Mouse (Mus musculus): ENCODE data around the gene Gstt4. TPM values are rescaled to one million over a fixed set of nuclear protein-coding genes. Genes with fewer than 3 reads are reported as not detected.

Gstt4 gene
- polyA plus RNA-seq, 1 experiment from 2014 or later = not detected

DNA sequence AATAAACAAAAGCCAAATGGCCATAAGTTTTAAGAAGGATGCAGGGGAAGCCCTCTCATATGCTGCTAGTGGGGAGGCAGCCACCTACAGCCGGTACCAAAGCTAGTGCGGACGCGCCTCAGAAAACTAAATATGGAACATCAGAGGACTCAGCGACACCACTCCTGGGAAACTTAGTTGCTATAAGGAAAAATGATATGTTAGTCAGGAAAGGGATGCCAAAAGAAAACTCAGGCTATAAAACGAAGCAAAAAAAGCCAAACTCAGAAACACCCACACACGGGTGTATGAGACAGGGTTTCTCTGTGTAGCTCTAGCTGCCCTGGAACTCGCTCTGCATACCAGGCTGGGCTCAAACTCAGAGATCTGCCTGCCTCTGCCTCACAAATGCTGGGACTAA, 34.1 kb downstream of the Gstt4 start:
- no peak overlapping the region for H3K27ac ChIP-seq (ENCODE audit: low read length)
- no peak overlapping the region for H3K4me3 ChIP-seq (ENCODE audit: low read length)
- 88% methylated on average over 8 of the region's 8 CpGs for WGBS
- no peak overlapping the region for H3K4me2 ChIP-seq (ENCODE audit: low read depth, low read length)
- no peak overlapping the region for H3K9ac ChIP-seq (ENCODE audit: low read length)
- H3K4me1 ChIP-seq (ENCODE audit: control insufficient read depth, insufficient read depth, low read length) = no peaks in the 10 kb centered on the region
- ATAC-seq (replicated peaks; ENCODE audit: extremely low read depth, insufficient read depth, low FRiP score) = no peak
- no peaks in the 10 kb centered on the region for H3K9me3 ChIP-seq (replicated peaks; ENCODE audit: control insufficient read depth, low read length)
- H3K36me3 ChIP-seq (ENCODE audit: control insufficient read depth, insufficient read depth) = no peaks in the 10 kb centered on the region
- H3K27me3 ChIP-seq (ENCODE audit: control insufficient read depth, insufficient read depth, low read length) = no peaks in the 10 kb centered on the region; the same call in 1 of the 2 replicates

DNA sequence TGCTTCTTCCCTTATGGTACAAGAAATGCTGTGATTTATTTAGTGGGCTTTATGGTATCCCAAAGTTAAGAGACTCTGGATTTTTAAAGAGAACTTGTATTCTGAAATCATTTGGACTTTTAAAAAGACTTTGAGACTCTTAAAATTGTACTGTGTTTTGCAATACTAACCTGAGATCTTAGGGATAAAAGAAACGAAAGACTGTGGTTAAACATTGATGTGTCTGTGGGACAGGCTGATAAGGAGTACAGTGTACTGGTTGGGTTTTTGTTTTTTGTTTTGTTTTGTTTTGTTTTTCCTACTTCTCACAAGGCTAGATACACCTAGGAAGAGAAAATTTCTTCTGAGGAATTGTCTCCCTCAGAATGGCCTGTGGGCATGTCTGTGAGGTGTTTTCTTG, 36.9 kb downstream of the Gstt4 start:
- H3K4me3 ChIP-seq (ENCODE audit: low read length) = no peak overlapping the region
- no peaks in the 10 kb centered on the region for H3K36me3 ChIP-seq (ENCODE audit: control insufficient read depth, insufficient read depth)
- peaks cover 6% of the 10 kb centered on the region for H3K4me1 ChIP-seq (ENCODE audit: control insufficient read depth, insufficient read depth, low read length)
- H3K9me3 ChIP-seq (replicated peaks; ENCODE audit: control insufficient read depth, low read length) = no peaks in the 10 kb centered on the region
- no peak overlapping the region for H3K27ac ChIP-seq (ENCODE audit: low read length)
- no peaks in the 10 kb centered on the region; the same call in 1 of the 2 replicates for H3K27me3 ChIP-seq (ENCODE audit: control insufficient read depth, insufficient read depth, low read length)
- 57% methylated on average over 1 of the region's 1 CpGs for WGBS
- H3K4me2 ChIP-seq (ENCODE audit: low read depth, low read length) = no peak overlapping the region
- H3K9ac ChIP-seq (ENCODE audit: low read length) = no peak overlapping the region
- no peak for ATAC-seq (replicated peaks; ENCODE audit: extremely low read depth, insufficient read depth, low FRiP score)

DNA sequence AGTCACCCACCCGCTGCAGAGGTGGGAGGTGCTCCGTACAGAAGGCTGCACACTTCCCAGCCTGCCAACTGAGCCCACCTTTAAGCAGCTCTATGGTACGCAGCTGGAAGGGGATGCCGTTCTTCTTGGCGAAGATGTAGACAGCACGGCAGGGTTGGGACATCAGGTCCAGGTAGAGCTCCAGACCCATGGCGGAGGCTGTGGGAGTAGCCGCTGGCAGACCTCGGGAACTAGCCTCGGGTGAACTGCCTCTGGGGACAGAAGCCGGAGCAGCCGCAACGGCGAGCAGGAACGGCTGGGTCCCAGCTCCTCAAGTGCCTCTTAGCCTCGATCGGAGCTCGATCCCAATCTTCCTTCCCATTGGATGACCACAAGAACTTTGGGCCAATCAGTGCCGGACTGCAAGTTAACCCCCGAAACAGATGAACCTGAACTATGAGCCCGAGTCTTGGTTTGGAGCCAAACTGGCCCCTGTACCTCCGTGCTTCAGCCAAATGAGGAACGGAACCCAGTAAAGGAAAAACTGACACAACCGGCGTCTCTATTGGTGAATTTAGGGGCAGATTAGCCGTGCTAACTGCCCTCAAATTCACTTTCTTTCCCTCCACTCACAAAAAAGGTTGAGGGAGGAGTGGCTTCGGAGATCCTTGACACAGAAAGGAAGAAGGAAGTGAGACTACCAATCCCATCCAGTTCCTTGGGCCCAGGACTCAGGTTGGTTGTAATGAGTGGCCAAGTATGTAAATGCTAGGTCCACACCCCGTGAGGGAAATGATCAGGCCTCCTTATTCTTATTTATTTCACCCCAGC, 41.4 kb downstream of the Gstt4 start, which contains the start of the genes Gm20441 and Gstt3:
TSS of gene Gm20441 (minus strand) at position 186 of the 810 bp plus-strand sequence.
TSS of gene Gstt3 (minus strand) at position 646 of the 810 bp plus-strand sequence.
- Histone ChIP-seq H3K9me3 (replicated peaks; ENCODE audit: control insufficient read depth, low read length) (no peaks in the 10 kb centered on the region; the same call in 1 of the 2 replicates), H3K4me3 (ENCODE audit: low read length) (peak within 1 kb of the TSS; percentile 58), H3K27me3 (ENCODE audit: control insufficient read depth, insufficient read depth, low read length) (no peaks in the 10 kb centered on the region; the same call in 1 of the 2 replicates), H3K4me1 (ENCODE audit: control insufficient read depth, insufficient read depth, low read length) (peaks cover 7% of the 10 kb centered on the region), H3K4me2 (ENCODE audit: low read depth, low read length) (peak within 1 kb of the TSS; percentile 88), H3K36me3 (ENCODE audit: control insufficient read depth, insufficient read depth) (no peaks in the 10 kb centered on the region), H3K27ac (ENCODE audit: low read length) (peak within 1 kb of the TSS; percentile 15; the same call in 1 of the 2 replicates), H3K9ac (ENCODE audit: low read length) (peak within 1 kb of the TSS; percentile 65)
- ATAC-seq (replicated peaks; ENCODE audit: extremely low read depth, insufficient read depth, low FRiP score) = peak; percentile 67
- 1% methylated on average over 28 of the region's 28 CpGs for WGBS

DNA sequence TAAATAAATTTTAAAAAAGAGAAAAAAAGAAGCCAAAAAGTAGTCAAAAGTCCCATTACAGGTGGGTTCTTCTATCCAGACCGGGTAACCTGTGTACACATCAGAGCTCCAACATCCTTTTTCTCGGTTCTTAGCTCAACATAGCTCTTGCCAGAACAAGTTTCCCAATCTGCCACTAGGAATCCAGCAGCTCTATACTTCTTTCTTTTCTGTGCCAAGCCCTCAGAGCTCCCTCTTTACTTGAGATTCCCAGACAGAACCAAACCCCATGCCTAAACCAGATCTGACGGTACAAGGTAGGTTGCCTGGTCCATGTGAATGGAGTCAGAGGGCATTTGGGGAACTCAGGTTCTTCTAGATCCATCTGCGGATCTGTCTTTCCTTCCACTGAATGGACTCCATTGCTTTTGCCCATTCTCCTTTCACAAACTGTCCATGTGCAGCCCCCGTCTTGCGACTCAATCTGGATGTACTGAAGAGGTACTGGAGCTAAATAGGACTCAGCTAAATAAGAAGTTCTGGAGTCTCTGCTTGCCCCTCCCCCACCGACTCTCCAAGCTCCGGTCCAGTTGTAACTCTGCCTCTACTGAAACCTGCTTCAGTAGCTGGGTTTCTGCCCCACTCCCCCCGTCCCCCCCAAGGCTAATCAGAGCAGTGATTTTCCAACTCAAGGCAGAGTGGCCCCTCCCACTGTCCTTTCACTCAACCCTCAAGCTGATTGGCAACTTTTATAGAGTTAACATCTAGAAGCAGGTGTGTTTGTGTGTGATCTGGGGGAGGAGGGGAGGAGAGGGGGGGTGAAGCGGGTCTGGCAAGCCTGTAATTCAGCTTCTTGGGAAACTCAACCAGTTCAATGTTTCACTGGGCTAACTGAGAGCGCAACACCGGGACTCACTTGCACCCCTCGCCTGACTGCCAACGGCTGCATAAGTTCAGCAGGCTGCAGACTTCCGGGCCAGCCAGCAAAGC, 42.9 kb downstream of the Gstt4 start:
- ATAC-seq (replicated peaks; ENCODE audit: extremely low read depth, insufficient read depth, low FRiP score) = no peak
- 35% methylated on average over 15 of the region's 15 CpGs for WGBS
- no peaks in the 10 kb centered on the region; the same call in 1 of the 2 replicates for H3K27me3 ChIP-seq (ENCODE audit: control insufficient read depth, insufficient read depth, low read length)
- no peak overlapping the region for H3K4me3 ChIP-seq (ENCODE audit: low read length)
- no peak overlapping the region for H3K4me2 ChIP-seq (ENCODE audit: low read depth, low read length)
- H3K9me3 ChIP-seq (replicated peaks; ENCODE audit: control insufficient read depth, low read length) = no peaks in the 10 kb centered on the region; the same call in 1 of the 2 replicates
- H3K4me1 ChIP-seq (ENCODE audit: control insufficient read depth, insufficient read depth, low read length) = peaks cover 7% of the 10 kb centered on the region
- no peaks in the 10 kb centered on the region for H3K36me3 ChIP-seq (ENCODE audit: control insufficient read depth, insufficient read depth)
- no peak overlapping the region for H3K9ac ChIP-seq (ENCODE audit: low read length)
- no peak overlapping the region for H3K27ac ChIP-seq (ENCODE audit: low read length)

DNA sequence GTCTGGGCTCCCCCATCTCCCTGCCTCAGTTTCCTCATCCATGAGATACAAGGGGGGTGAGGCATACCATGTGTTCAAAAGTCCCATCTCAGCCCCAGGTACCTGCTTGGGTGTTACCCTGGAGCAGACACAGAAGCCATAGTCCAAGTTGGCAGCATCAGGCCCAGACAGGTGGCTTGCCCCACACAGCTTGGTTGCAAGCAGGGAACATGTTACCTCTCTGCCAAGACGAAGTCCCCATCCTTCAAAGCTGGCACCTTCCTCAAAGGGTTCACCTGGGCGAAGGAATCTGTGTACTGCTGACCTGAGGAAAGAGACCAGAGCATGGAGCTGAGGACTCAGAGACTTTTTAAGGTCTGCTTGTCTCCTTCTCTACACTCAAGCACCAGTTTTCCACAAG, 44.5 kb downstream of the Gstt4 start:
- Histone ChIP-seq H3K27me3 (ENCODE audit: control insufficient read depth, insufficient read depth, low read length) (no peaks in the 10 kb centered on the region; the same call in 1 of the 2 replicates), H3K4me3 (ENCODE audit: low read length) (no peak overlapping the region), H3K9me3 (replicated peaks; ENCODE audit: control insufficient read depth, low read length) (no peaks in the 10 kb centered on the region; the same call in 1 of the 2 replicates), H3K27ac (ENCODE audit: low read length) (no peak overlapping the region), H3K4me1 (ENCODE audit: control insufficient read depth, insufficient read depth, low read length) (peaks cover 7% of the 10 kb centered on the region), H3K36me3 (ENCODE audit: control insufficient read depth, insufficient read depth) (no peaks in the 10 kb centered on the region), H3K4me2 (ENCODE audit: low read depth, low read length) (no peak overlapping the region), H3K9ac (ENCODE audit: low read length) (no peak overlapping the region)
- ATAC-seq (replicated peaks; ENCODE audit: extremely low read depth, insufficient read depth, low FRiP score) = no peak
- 76% methylated on average over 2 of the region's 2 CpGs for WGBS

DNA sequence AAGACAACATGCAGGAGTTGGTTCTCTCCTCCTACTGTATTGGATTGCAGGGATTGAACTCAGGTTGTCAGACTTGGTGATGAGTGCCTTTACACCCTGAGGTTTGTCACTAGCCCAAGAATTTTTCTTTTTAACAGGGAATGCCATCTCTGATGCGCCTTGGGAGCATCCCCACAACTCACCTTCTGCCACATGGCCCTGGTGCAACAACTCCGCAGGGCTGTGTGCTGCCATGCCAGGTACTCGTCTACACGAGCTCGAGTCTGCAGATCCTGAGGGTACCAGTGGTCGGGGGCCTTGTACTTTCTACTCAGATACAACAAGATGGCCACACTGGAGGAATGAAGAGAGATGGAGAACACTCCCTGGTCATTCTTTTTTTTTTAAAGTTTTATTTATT, 45.8 kb downstream of the Gstt4 start:
- Histone ChIP-seq H3K4me1 (ENCODE audit: control insufficient read depth, insufficient read depth, low read length) (peaks cover 13% of the 10 kb centered on the region), H3K36me3 (ENCODE audit: control insufficient read depth, insufficient read depth) (no peaks in the 10 kb centered on the region), H3K4me2 (ENCODE audit: low read depth, low read length) (no peak overlapping the region), H3K27ac (ENCODE audit: low read length) (no peak overlapping the region), H3K4me3 (ENCODE audit: low read length) (no peak overlapping the region), H3K9ac (ENCODE audit: low read length) (no peak overlapping the region), H3K9me3 (replicated peaks; ENCODE audit: control insufficient read depth, low read length) (no peaks in the 10 kb centered on the region; the same call in 1 of the 2 replicates), H3K27me3 (ENCODE audit: control insufficient read depth, insufficient read depth, low read length) (no peaks in the 10 kb centered on the region; the same call in 1 of the 2 replicates)
- ATAC-seq (replicated peaks; ENCODE audit: extremely low read depth, insufficient read depth, low FRiP score) = no peak
- WGBS = 82% methylated on average over 6 of the region's 6 CpGs

DNA sequence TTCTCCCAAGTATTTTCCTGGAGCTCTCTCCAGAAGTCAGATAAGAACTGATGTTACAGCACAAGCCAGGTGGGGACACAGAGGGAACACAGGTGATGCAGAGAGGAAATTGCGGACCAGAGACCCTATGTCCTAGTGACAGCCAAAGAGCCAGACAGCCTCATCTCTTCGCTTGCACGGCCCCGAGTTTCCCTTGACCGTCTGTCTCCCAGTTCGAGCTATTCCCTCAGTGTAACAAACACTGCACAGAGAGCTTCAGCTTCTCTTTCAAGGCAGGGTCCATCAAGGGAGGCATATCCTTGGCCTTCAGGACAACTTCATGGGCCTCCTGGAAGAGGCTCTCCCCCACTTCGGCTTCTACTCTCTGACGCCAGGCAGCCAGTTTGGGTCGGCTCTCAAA, 47.8 kb downstream of the Gstt4 start:
- H3K9me3 ChIP-seq (replicated peaks; ENCODE audit: control insufficient read depth, low read length) = no peaks in the 10 kb centered on the region; the same call in 1 of the 2 replicates
- no peak overlapping the region for H3K4me2 ChIP-seq (ENCODE audit: low read depth, low read length)
- no peak overlapping the region for H3K9ac ChIP-seq (ENCODE audit: low read length)
- H3K36me3 ChIP-seq (ENCODE audit: control insufficient read depth, insufficient read depth) = no peaks in the 10 kb centered on the region
- 81% methylated on average over 9 of the region's 9 CpGs for WGBS
- no peak for ATAC-seq (replicated peaks; ENCODE audit: extremely low read depth, insufficient read depth, low FRiP score)
- H3K4me1 ChIP-seq (ENCODE audit: control insufficient read depth, insufficient read depth, low read length) = peaks cover 5% of the 10 kb centered on the region; the same call in 1 of the 2 replicates
- H3K27ac ChIP-seq (ENCODE audit: low read length) = no peak overlapping the region
- no peaks in the 10 kb centered on the region; the same call in 1 of the 2 replicates for H3K27me3 ChIP-seq (ENCODE audit: control insufficient read depth, insufficient read depth, low read length)
- H3K4me3 ChIP-seq (ENCODE audit: low read length) = no peak overlapping the region

DNA sequence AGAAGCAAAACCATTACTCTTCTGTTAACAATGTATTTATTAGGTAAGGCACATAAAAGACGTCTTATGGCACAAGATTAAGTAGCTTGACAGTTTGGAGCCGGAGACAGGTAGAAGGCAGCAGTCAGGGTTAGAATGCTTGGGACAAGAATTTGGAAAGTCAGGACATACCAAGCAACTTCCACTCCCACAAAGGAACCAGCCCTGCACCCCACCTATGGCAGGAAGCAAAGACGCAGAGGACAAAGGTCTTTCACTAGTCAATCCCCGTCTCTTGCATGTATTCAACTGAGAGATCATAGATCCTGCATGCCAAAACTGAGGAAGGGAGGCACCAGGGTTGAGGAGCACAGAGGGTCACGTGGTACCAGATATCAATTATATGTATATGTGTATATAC, 48.2 kb downstream of the Gstt4 start:
- no peaks in the 10 kb centered on the region; the same call in 1 of the 2 replicates for H3K9me3 ChIP-seq (replicated peaks; ENCODE audit: control insufficient read depth, low read length)
- 88% methylated on average over 5 of the region's 5 CpGs for WGBS
- ATAC-seq (replicated peaks; ENCODE audit: extremely low read depth, insufficient read depth, low FRiP score) = no peak
- no peak overlapping the region for H3K4me3 ChIP-seq (ENCODE audit: low read length)
- no peak overlapping the region for H3K4me2 ChIP-seq (ENCODE audit: low read depth, low read length)
- no peak overlapping the region for H3K27ac ChIP-seq (ENCODE audit: low read length)
- H3K36me3 ChIP-seq (ENCODE audit: control insufficient read depth, insufficient read depth) = no peaks in the 10 kb centered on the region
- H3K27me3 ChIP-seq (ENCODE audit: control insufficient read depth, insufficient read depth, low read length) = no peaks in the 10 kb centered on the region; the same call in 1 of the 2 replicates
- peaks cover 5% of the 10 kb centered on the region; the same call in 1 of the 2 replicates for H3K4me1 ChIP-seq (ENCODE audit: control insufficient read depth, insufficient read depth, low read length)
- H3K9ac ChIP-seq (ENCODE audit: low read length) = no peak overlapping the region

Measured in heart, embryonic 16.5 days (tissue).